ENCODE assay signal across 24 mouse cellular contexts in genomic region chr3:142495146-142495655, GRCm38 (mm10). TPM values are rescaled to one million over a fixed set of nuclear protein-coding genes. Genes with fewer than 3 reads are reported as not detected.
"Had no signal": no experiment of that assay in that cellular context is flagged by ENCODE, and none has a peak within 500 bp of the region (broad histone marks: within the 10 kb centered on the region; RNA-seq: fewer than 3 reads in every experiment).

No protein-coding gene starts in this region.

- H3K27ac ChIP-seq: hindbrain, embryonic 13.5 days; hindbrain, embryonic 15.5 days; hindbrain, postnatal 0 days; kidney, embryonic 15.5 days; kidney, postnatal 0 days; limb, embryonic 13.5 days; limb, embryonic 15.5 days; liver, embryonic 12.5 days; liver, embryonic 14.5 days had no signal

- DNase-seq: gastrocnemius, postnatal 10 days; gastrocnemius, postnatal 25 days; heart, postnatal 10 days; heart, postnatal 36 days; kidney, adult 18-20 months; kidney, adult 9 months; kidney, postnatal 14 days; kidney, postnatal 36 days; layer of hippocampus, adult 9-11 months; layer of hippocampus, postnatal 36 days; left cerebral cortex, postnatal 4 days had no signal

- H3K9ac ChIP-seq: heart, embryonic 12.5 days; hindbrain, embryonic 13.5 days; hindbrain, embryonic 15.5 days; kidney, embryonic 15.5 days; limb, embryonic 13.5 days; limb, embryonic 15.5 days; liver, embryonic 12.5 days; liver, embryonic 14.5 days had no signal

- H3K36me3 ChIP-seq: heart, embryonic 12.5 days; hindbrain, embryonic 13.5 days; hindbrain, embryonic 15.5 days; kidney, embryonic 15.5 days; limb, embryonic 13.5 days; limb, embryonic 15.5 days; liver, embryonic 12.5 days had no signal

- H3K27me3 ChIP-seq: heart, embryonic 12.5 days; hindbrain, embryonic 13.5 days; hindbrain, embryonic 15.5 days; liver, embryonic 12.5 days had no signal

- H3K9me3 ChIP-seq: heart, embryonic 12.5 days; hindbrain, embryonic 13.5 days; hindbrain, embryonic 15.5 days; kidney, embryonic 15.5 days; limb, embryonic 13.5 days; limb, embryonic 15.5 days; liver, embryonic 12.5 days had no signal

- H3K4me3 ChIP-seq: heart, embryonic 12.5 days; hindbrain, embryonic 13.5 days; hindbrain, embryonic 15.5 days; kidney, embryonic 15.5 days; limb, embryonic 13.5 days; limb, embryonic 15.5 days; liver, embryonic 12.5 days had no signal

- H3K4me1 ChIP-seq: hindbrain, embryonic 13.5 days; hindbrain, embryonic 15.5 days; kidney, embryonic 15.5 days; limb, embryonic 13.5 days; limb, embryonic 15.5 days; liver, embryonic 12.5 days had no signal

- H3K4me2 ChIP-seq: heart, embryonic 12.5 days; hindbrain, embryonic 13.5 days; hindbrain, embryonic 15.5 days; kidney, embryonic 15.5 days; limb, embryonic 13.5 days; limb, embryonic 15.5 days; liver, embryonic 12.5 days had no signal

- ATAC-seq: hindbrain, postnatal 0 days; inflammation-experienced regulatory T-cells, adult 6 months; intestine, embryonic 16.5 days; liver, embryonic 12.5 days had no signal

RNA-seq across cellular contexts. Expression of gene Gbp5, which starts 1.4 kb away (rescaled TPM):
- polyA plus RNA-seq: limb, embryonic 11.5 days; limb, embryonic 15.5 days had no signal
